Mouse (Mus musculus) G1E (cell line): Measurements from ENCODE around the gene Apof.

Experiments used
- CTCF ChIP-seq: IDR thresholded peaks from 2 replicates; pipeline ENCODE4 v1.5.1; 2012; ENCODE audit warnings: low read depth, low read length, inconsistent platforms, mixed read lengths
- GATA1 ChIP-seq: IDR thresholded peaks from 2 replicates; pipeline ENCODE4 v1.6.1; 2012; ENCODE audit warnings: borderline replicate concordance, low read length, inconsistent platforms, mixed read lengths
- GATA2 ChIP-seq: IDR thresholded peaks from 2 replicates; pipeline ENCODE4 v1.6.1; 2012; ENCODE audit warnings: low read depth, low read length, inconsistent platforms, borderline replicate concordance
- POLR2AphosphoS5 ChIP-seq: IDR thresholded peaks from 2 replicates; pipeline ENCODE4 v1.6.1; 2012; ENCODE audit warnings: low read depth, low read length, inconsistent platforms; ENCODE audit not compliant: insufficient replicate concordance
- TAL1 ChIP-seq: conservative IDR thresholded peaks from 2 replicates; pipeline ENCODE4 v1.6.1; 2012; ENCODE audit warnings: low read depth, low read length, inconsistent platforms, mixed read lengths

DNA sequence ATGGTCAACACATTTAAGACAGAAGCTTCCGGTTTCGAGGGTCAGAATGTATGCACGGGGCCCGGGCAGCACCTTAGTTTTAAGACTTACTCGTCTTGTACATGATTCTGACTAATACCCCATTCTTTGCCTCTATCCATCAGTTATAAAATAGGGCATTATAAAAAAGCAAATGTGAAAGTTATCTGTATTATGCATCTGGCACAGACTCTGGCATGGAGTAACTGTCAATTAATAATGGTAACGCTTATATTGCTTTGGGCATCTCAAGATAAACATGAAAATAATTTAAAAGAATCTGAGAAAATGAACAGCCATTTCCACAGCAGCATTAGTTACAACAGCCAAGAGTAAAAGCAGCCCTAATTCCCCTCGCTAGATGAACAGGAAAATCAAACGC is 40.5 kb upstream of the Apof start:
- TF ChIP-seq CTCF = no peak
- TF ChIP-seq GATA2 = no peak
- TF ChIP-seq POLR2AphosphoS5 = no peak
- no peak for TF ChIP-seq TAL1
- TF ChIP-seq GATA1 = no peak
